ENCODE assay signal across 9 mouse cellular contexts in genomic region chr13:45613346-45613745, GRCm38 (mm10).
DNase-seq lines count a peak whose midpoint lies in the region; ATAC-seq lines count a peak whose summit lies in the region.
"Had no signal": no experiment of that assay in that cellular context is flagged by ENCODE, and none has a peak within 500 bp of the region (broad histone marks: within the 10 kb centered on the region; RNA-seq: fewer than 3 reads in every experiment).

No protein-coding gene starts in this region.

- H3K27me3 ChIP-seq in heart, embryonic 10.5 days (ENCODE audit: insufficient read depth, poor library complexity, severe bottlenecking): no peaks in the 10 kb centered on the region
- H3K27me3 ChIP-seq: embryonic facial prominence, embryonic 12.5 days had no signal

- peak; percentile 36 to 42; a peak in 1 of 4 replicates for ATAC-seq in hematopoietic stem cell, adult 5-6 weeks (replicated peaks in 1 of 2; ENCODE audit: insufficient read depth in 1 of 2, low FRiP score in 2 of 2, low TSS enrichment in 1 of 2, low read depth in 1 of 2, poor library complexity in 2 of 2, severe bottlenecking in 2 of 2)
- no peak for ATAC-seq in monocyte, adult 5-6 weeks (replicated peaks; ENCODE audit: insufficient number of reproducible peaks, low FRiP score, low TSS enrichment, poor library complexity, severe bottlenecking)

- no peak overlapping the region for H3K4me3 ChIP-seq in heart, embryonic 10.5 days
- H3K4me3 ChIP-seq: embryonic facial prominence, embryonic 12.5 days had no signal

- intact Hi-C loops in heart, postnatal 10 days (cut with DNase I): no loop called here

- H3K4me1 ChIP-seq in heart, embryonic 10.5 days: peaks cover 31% of the 10 kb centered on the region
- H3K4me1 ChIP-seq: embryonic facial prominence, embryonic 12.5 days had no signal

- no peaks in the 10 kb centered on the region for H3K9me3 ChIP-seq in heart, embryonic 10.5 days

- no peaks in the 10 kb centered on the region for H3K36me3 ChIP-seq in heart, embryonic 10.5 days
- H3K36me3 ChIP-seq: embryonic facial prominence, embryonic 12.5 days had no signal

- 39% methylated on average over 5 of the region's 5 CpGs for WGBS in heart, embryonic 10.5 days

- DNase-seq in heart, postnatal 10 days: peak; percentile 64 to 73
- DNase-seq in heart, embryonic 10.5 days (ENCODE audit: low spot score): no peak
- DNase-seq in 3T3-L1 (ENCODE audit: low read depth, low spot score) (peak; percentile 61), MEL-GATA-1-ER (ENCODE audit: extremely low read depth, low read depth) (peak; percentile 11)
- DNase-seq in cerebellum, postnatal 14 days: peak; percentile 63 to 70
- DNase-seq in lung, postnatal 4 days: peak; percentile 32 to 43

- H3K27ac ChIP-seq in heart, embryonic 10.5 days: no peak overlapping the region
- H3K27ac ChIP-seq: embryonic facial prominence, embryonic 12.5 days had no signal
